Mouse (Mus musculus): ENCODE results near the gene Syt9. TPM values are rescaled to one million over a fixed set of nuclear protein-coding genes. Genes with fewer than 3 reads are reported as not detected.

Gene Syt9
- polyA plus RNA-seq, 1 experiment from 2014 or later = 2.2 TPM

- peak overlapping the region; percentile 27; the same call in 1 of the 2 replicates for H3K4me3 ChIP-seq (ENCODE audit: low read depth, low read length)
- H3K4me2 ChIP-seq = peak overlapping the region; percentile 47
- H3K9ac ChIP-seq (ENCODE audit: low read depth, low read length) = no peak overlapping the region
- no peaks in the 10 kb centered on the region for H3K4me1 ChIP-seq (replicated peaks; ENCODE audit: control insufficient read depth, insufficient read depth, low read length)
- 70% methylated on average over 5 of the region's 5 CpGs for WGBS
- no peaks in the 10 kb centered on the region for H3K36me3 ChIP-seq (ENCODE audit: control insufficient read depth, insufficient read depth, low read length)
- no peaks in the 10 kb centered on the region for H3K9me3 ChIP-seq (ENCODE audit: control insufficient read depth, low read length)
- DNase-seq (ENCODE audit: low spot score) = no peak
- no peak overlapping the region for H3K27ac ChIP-seq (ENCODE audit: low read depth, low read length)
- no peaks in the 10 kb centered on the region for H3K27me3 ChIP-seq (replicated peaks; ENCODE audit: control insufficient read depth, insufficient read depth, low read length)
- ATAC-seq (replicated peaks; ENCODE audit: low FRiP score) = no peak
These were observed 197.1 kb downstream of the Syt9 start for GRCm38 (mm10) chr7:107567674-107568073.

DNA sequence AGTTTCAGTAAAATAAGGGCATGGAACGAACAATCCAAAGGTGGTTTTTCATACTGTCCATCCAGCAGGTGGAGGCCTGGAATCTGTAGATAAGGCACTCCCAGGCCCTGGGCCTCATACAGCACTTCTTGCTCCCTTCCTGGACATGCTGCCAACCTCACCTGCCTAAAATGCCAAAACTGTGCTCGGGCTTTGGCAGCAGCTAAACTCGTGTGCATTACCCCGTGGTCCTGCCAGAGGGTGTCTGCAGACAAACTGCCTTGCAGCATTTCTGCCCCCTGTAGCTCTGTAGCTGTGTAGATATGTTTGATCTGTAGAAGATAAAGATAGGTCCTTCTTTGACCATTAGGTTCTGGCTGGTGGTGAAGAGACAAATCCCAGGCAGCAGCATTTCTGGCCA lies 198.4 kb downstream of the Syt9 start:
- Histone ChIP-seq H3K27me3 (replicated peaks; ENCODE audit: control insufficient read depth, insufficient read depth, low read length) (no peaks in the 10 kb centered on the region), H3K4me1 (replicated peaks; ENCODE audit: control insufficient read depth, insufficient read depth, low read length) (no peaks in the 10 kb centered on the region), H3K4me2 (0 out of 2 replicates have a peak overlapping the region, but pooled peaks have one; percentile 18), H3K9me3 (ENCODE audit: control insufficient read depth, low read length) (no peaks in the 10 kb centered on the region), H3K9ac (ENCODE audit: low read depth, low read length) (no peak overlapping the region), H3K27ac (ENCODE audit: low read depth, low read length) (no peak overlapping the region), H3K36me3 (ENCODE audit: control insufficient read depth, insufficient read depth, low read length) (no peaks in the 10 kb centered on the region), H3K4me3 (ENCODE audit: low read depth, low read length) (no peak overlapping the region)
- ATAC-seq (replicated peaks; ENCODE audit: low FRiP score) (no peak), DNase-seq (ENCODE audit: low spot score) (no peak)
- 59% methylated on average over 4 of the region's 4 CpGs for WGBS

DNA sequence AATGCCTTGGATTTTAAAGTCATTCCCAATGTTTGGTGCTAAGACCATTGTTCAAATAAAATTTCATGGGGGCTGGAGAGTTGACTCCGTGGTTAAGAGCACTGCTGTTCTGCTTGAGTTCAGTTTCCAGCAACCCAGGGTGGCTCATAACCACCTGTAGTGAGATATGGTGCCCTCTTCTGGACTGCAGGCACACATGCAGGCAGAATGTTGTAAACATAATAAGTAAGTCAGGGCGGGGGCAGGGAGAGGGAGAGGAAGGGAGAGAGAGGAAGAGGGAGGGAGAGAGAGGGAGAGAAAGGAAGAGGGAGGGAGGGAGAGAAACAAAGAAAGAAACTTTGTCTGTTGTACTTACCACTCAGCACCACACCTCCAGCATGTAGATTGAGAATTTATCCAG lies 203.3 kb downstream of the Syt9 start:
- H3K4me2 ChIP-seq = no peak overlapping the region
- no peak for DNase-seq (ENCODE audit: low spot score)
- 47% methylated on average over 2 of the region's 2 CpGs for WGBS

GRCm38 (mm10) chr7:107574276-107574675 lies 203.7 kb downstream of the Syt9 start:
- no peak for DNase-seq (ENCODE audit: low spot score)
- Histone ChIP-seq H3K4me3 (ENCODE audit: low read depth, low read length) (no peak overlapping the region), H3K27me3 (replicated peaks; ENCODE audit: control insufficient read depth, insufficient read depth, low read length) (no peaks in the 10 kb centered on the region), H3K9me3 (ENCODE audit: control insufficient read depth, low read length) (no peaks in the 10 kb centered on the region), H3K4me2 (no peak overlapping the region), H3K4me1 (replicated peaks; ENCODE audit: control insufficient read depth, insufficient read depth, low read length) (no peaks in the 10 kb centered on the region), H3K9ac (ENCODE audit: low read depth, low read length) (no peak overlapping the region), H3K36me3 (ENCODE audit: control insufficient read depth, insufficient read depth, low read length) (no peaks in the 10 kb centered on the region), H3K27ac (ENCODE audit: low read depth, low read length) (no peak overlapping the region)
- 71% methylated on average over 3 of the region's 3 CpGs for WGBS
- ATAC-seq (replicated peaks; ENCODE audit: low FRiP score) = no peak

More for the DNA sequence above, 203.3 kb downstream of the Syt9 start:
- ATAC-seq (replicated peaks; ENCODE audit: low FRiP score) = no peak
- no peak overlapping the region for H3K9ac ChIP-seq (ENCODE audit: low read depth, low read length)
- H3K9me3 ChIP-seq (ENCODE audit: control insufficient read depth, low read length) = no peaks in the 10 kb centered on the region
- H3K4me3 ChIP-seq (ENCODE audit: low read depth, low read length) = no peak overlapping the region
- H3K4me1 ChIP-seq (replicated peaks; ENCODE audit: control insufficient read depth, insufficient read depth, low read length) = no peaks in the 10 kb centered on the region
- H3K27me3 ChIP-seq (replicated peaks; ENCODE audit: control insufficient read depth, insufficient read depth, low read length) = no peaks in the 10 kb centered on the region
- H3K36me3 ChIP-seq (ENCODE audit: control insufficient read depth, insufficient read depth, low read length) = no peaks in the 10 kb centered on the region
- no peak overlapping the region for H3K27ac ChIP-seq (ENCODE audit: low read depth, low read length)

DNA sequence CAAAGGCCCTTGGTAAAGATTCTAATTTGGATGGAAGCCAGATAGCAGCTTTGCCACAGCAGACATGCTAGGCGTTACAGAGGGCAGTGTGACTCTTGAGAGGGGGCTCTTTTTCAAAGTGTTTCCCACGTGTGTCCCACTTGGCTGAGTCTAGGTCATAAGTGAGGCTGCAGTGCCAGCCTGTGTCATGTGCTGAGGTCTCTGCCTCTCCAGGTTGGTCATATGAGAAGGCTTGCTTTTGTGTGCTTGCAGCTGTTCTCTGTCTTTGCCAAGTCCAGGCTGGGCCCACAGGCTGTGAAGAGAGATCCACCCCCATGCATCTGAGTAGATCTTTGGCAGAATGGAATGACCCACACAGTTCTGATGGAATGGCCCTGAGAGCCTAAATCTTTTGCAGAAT lies 222.1 kb downstream of the Syt9 start:
- Histone ChIP-seq H3K27ac (ENCODE audit: low read depth, low read length) (no peak overlapping the region), H3K4me3 (ENCODE audit: low read depth, low read length) (no peak overlapping the region), H3K4me1 (replicated peaks; ENCODE audit: control insufficient read depth, insufficient read depth, low read length) (0 out of 2 replicates have a peak, but pooled peaks cover 2% of the 10 kb centered on the region), H3K9ac (ENCODE audit: low read depth, low read length) (no peak overlapping the region), H3K9me3 (ENCODE audit: control insufficient read depth, low read length) (no peaks in the 10 kb centered on the region), H3K4me2 (no peak overlapping the region), H3K36me3 (ENCODE audit: control insufficient read depth, insufficient read depth, low read length) (no peaks in the 10 kb centered on the region), H3K27me3 (replicated peaks; ENCODE audit: control insufficient read depth, insufficient read depth, low read length) (no peaks in the 10 kb centered on the region)
- DNase-seq (ENCODE audit: low spot score) (no peak), ATAC-seq (replicated peaks; ENCODE audit: low FRiP score) (no peak)
- WGBS = 57% methylated on average over 2 of the region's 2 CpGs

DNA sequence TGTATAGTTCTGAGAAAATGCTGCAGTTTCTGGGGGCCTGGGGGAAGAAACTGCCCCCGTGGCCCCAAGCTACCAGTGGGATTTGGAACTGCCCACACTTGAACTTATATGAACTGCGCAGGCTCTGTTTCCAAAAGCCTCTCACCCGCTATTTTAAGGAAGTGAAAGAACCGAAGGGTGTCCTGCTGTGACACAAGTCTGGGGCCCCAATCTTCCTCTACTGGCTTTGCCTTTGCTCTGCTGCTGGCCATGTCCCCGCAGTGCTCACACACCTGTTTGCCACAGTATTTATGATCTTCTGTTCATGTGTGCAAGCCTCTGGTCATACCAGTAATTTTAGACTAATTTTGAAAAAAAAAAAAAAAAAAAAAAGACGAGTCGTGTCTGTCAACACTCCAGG lies 223.4 kb downstream of the Syt9 start:
- Histone ChIP-seq H3K9ac (ENCODE audit: low read depth, low read length) (no peak overlapping the region), H3K27me3 (replicated peaks; ENCODE audit: control insufficient read depth, insufficient read depth, low read length) (no peaks in the 10 kb centered on the region), H3K27ac (ENCODE audit: low read depth, low read length) (peak overlapping the region; percentile 43; the same call in 1 of the 2 replicates), H3K36me3 (ENCODE audit: control insufficient read depth, insufficient read depth, low read length) (no peaks in the 10 kb centered on the region), H3K4me3 (ENCODE audit: low read depth, low read length) (peak overlapping the region; percentile 58; the same call in 1 of the 2 replicates), H3K4me2 (peak overlapping the region; percentile 93), H3K9me3 (ENCODE audit: control insufficient read depth, low read length) (no peaks in the 10 kb centered on the region), H3K4me1 (replicated peaks; ENCODE audit: control insufficient read depth, insufficient read depth, low read length) (0 out of 2 replicates have a peak, but pooled peaks cover 2% of the 10 kb centered on the region)
- DNase-seq (ENCODE audit: low spot score) = no peak
- ATAC-seq (replicated peaks; ENCODE audit: low FRiP score) = no peak
- WGBS = 24% methylated on average over 7 of the region's 7 CpGs

DNA sequence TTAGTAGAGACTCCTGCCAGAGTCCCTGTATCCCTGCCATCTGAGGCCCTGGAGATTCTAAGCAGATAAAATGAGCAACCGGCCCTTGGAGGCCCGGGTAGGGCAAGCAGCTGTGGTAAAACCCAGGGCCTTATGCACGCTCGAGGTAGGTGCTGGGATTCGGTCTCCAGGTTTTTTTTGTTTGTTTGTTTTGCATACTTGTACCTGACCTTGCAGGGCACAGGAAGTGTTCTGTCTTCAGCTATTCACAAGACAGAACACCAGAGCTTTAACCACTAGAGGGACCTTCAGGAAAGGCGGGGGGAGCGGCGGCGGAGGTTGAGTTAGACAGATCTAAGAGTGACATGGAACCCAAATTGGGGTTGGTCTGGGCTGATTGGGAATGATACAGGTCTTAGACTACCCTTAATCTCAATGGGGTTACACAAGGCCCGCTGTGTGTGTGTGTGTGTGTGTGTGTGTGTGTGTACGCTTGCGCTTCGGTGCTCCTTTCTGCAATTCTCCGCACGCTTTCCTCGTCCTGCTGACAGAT lies 223.9 kb downstream of the Syt9 start:
- DNase-seq (ENCODE audit: low spot score) (peak; percentile 57), ATAC-seq (replicated peaks; ENCODE audit: low FRiP score) (peak; percentile 76)
- no peaks in the 10 kb centered on the region for H3K36me3 ChIP-seq (ENCODE audit: control insufficient read depth, insufficient read depth, low read length)
- H3K4me3 ChIP-seq (ENCODE audit: low read depth, low read length) = peak overlapping the region; percentile 58
- H3K27me3 ChIP-seq (replicated peaks; ENCODE audit: control insufficient read depth, insufficient read depth, low read length) = no peaks in the 10 kb centered on the region
- H3K27ac ChIP-seq (ENCODE audit: low read depth, low read length) = peak overlapping the region; percentile 43; the same call in 1 of the 2 replicates
- WGBS = 1% methylated on average over 16 of the region's 16 CpGs
- 0 out of 2 replicates have a peak, but pooled peaks cover 2% of the 10 kb centered on the region for H3K4me1 ChIP-seq (replicated peaks; ENCODE audit: control insufficient read depth, insufficient read depth, low read length)
- H3K4me2 ChIP-seq = peak overlapping the region; percentile 93
- H3K9me3 ChIP-seq (ENCODE audit: control insufficient read depth, low read length) = no peaks in the 10 kb centered on the region
- H3K9ac ChIP-seq (ENCODE audit: low read depth, low read length) = peak overlapping the region; percentile 58

GRCm38 (mm10) chr7:107594857-107595402 lies 224.4 kb downstream of the Syt9 start, which contains the start of gene Ppfibp2:
Gene Ppfibp2, plus strand, starts transcription at chr7:107595207.
- ATAC-seq (replicated peaks; ENCODE audit: low FRiP score) = peak; percentile 95
- 0 out of 2 replicates have a peak, but pooled peaks cover 2% of the 10 kb centered on the region for H3K4me1 ChIP-seq (replicated peaks; ENCODE audit: control insufficient read depth, insufficient read depth, low read length)
- peak within 1 kb of the TSS; percentile 58 for H3K9ac ChIP-seq (ENCODE audit: low read depth, low read length)
- peak within 1 kb of the TSS; percentile 43; the same call in 1 of the 2 replicates for H3K27ac ChIP-seq (ENCODE audit: low read depth, low read length)
- DNase-seq (ENCODE audit: low spot score) = peak; percentile 93
- H3K4me2 ChIP-seq = peak within 1 kb of the TSS; percentile 93
- H3K27me3 ChIP-seq (replicated peaks; ENCODE audit: control insufficient read depth, insufficient read depth, low read length) = no peaks in the 10 kb centered on the region
- H3K36me3 ChIP-seq (ENCODE audit: control insufficient read depth, insufficient read depth, low read length) = no peaks in the 10 kb centered on the region
- H3K4me3 ChIP-seq (ENCODE audit: low read depth, low read length) = peak within 1 kb of the TSS; percentile 58
- 2% methylated on average over 23 of the region's 24 CpGs for WGBS
- no peaks in the 10 kb centered on the region for H3K9me3 ChIP-seq (ENCODE audit: control insufficient read depth, low read length)

- Histone ChIP-seq H3K4me3 (ENCODE audit: low read depth, low read length) (peak overlapping the region; percentile 58), H3K36me3 (ENCODE audit: control insufficient read depth, insufficient read depth, low read length) (no peaks in the 10 kb centered on the region), H3K27ac (ENCODE audit: low read depth, low read length) (no peak overlapping the region), H3K9me3 (ENCODE audit: control insufficient read depth, low read length) (no peaks in the 10 kb centered on the region), H3K27me3 (replicated peaks; ENCODE audit: control insufficient read depth, insufficient read depth, low read length) (no peaks in the 10 kb centered on the region), H3K9ac (ENCODE audit: low read depth, low read length) (peak overlapping the region; percentile 44), H3K4me2 (peak overlapping the region; percentile 93), H3K4me1 (replicated peaks; ENCODE audit: control insufficient read depth, insufficient read depth, low read length) (0 out of 2 replicates have a peak, but pooled peaks cover 2% of the 10 kb centered on the region)
- 16% methylated on average over 13 of the region's 13 CpGs for WGBS
- ATAC-seq (replicated peaks; ENCODE audit: low FRiP score) (peak; percentile 2; the same call in 1 of the 2 replicates), DNase-seq (ENCODE audit: low spot score) (no peak)
These were observed 224.9 kb downstream of the Syt9 start for GRCm38 (mm10) chr7:107595426-107595825.
